Mouse (Mus musculus) myocyte (in vitro differentiated cells): ENCODE data around the gene Lsm4.

ENCODE experiments used
- CEBPB ChIP-seq: IDR thresholded peaks from 2 replicates; pipeline ENCODE4 v1.6.1; 2011; ENCODE audit warnings: mild to moderate bottlenecking, moderate library complexity; ENCODE audit not compliant: poor library complexity, insufficient read depth, severe bottlenecking
- MAX ChIP-seq: IDR thresholded peaks from one replicate; pipeline ENCODE4 v1.6.1; 2011; ENCODE audit warnings: low read depth, mild to moderate bottlenecking, control low read depth
- MYOD1 ChIP-seq, 3 experiments: IDR thresholded peaks; one replicate each; pipeline ENCODE4 v1.6.1; 2011; ENCODE audit warnings: control low read depth in 2 of 3, low read depth in 2 of 3, mild to moderate bottlenecking in 2 of 3, moderate library complexity in 1 of 3; ENCODE audit not compliant: insufficient read length in 2 of 3, control insufficient read depth in 1 of 3
- MYOG ChIP-seq, 3 experiments: IDR thresholded peaks; one replicate each; pipeline ENCODE4 v1.6.1; 2011; ENCODE audit warnings: control low read depth in 2 of 3, low read depth in 2 of 3, mild to moderate bottlenecking in 2 of 3; ENCODE audit not compliant: insufficient read length in 2 of 3, control insufficient read depth in 1 of 3, insufficient read depth in 1 of 3
- POLR2A ChIP-seq: IDR thresholded peaks from one replicate; pipeline ENCODE4 v1.6.1; 2011; ENCODE audit warnings: low read depth, mild to moderate bottlenecking, control low read depth, moderate library complexity; ENCODE audit not compliant: insufficient read length
- POLR2AphosphoS2 ChIP-seq: IDR thresholded peaks from one replicate; pipeline ENCODE4 v1.6.1; 2011; ENCODE audit warnings: low read depth, control low read depth; ENCODE audit not compliant: insufficient read length
- SRF ChIP-seq: IDR thresholded peaks from one replicate; pipeline ENCODE4 v1.6.1; 2011; ENCODE audit warnings: low read depth; ENCODE audit not compliant: control insufficient read depth, insufficient read length
- TCF12 ChIP-seq: IDR thresholded peaks from one replicate; pipeline ENCODE4 v1.6.1; 2011; ENCODE audit warnings: mild to moderate bottlenecking, control low read depth; ENCODE audit not compliant: poor library complexity, insufficient read depth, severe bottlenecking
- TCF3 ChIP-seq: IDR thresholded peaks from one replicate; pipeline ENCODE4 v1.6.1; 2011; ENCODE audit warnings: low read depth, control low read depth; ENCODE audit not compliant: insufficient read length
- USF1 ChIP-seq: IDR thresholded peaks from one replicate; pipeline ENCODE4 v1.6.1; 2011; ENCODE audit warnings: low read depth, mild to moderate bottlenecking, control low read depth, moderate library complexity

- TF ChIP-seq POLR2A (no peak), POLR2AphosphoS2 (no peak), TCF12 (no peak), CEBPB (no peak), MYOD1 (IDR thresholded peaks at IDR 0.05; ENCODE audit: control insufficient read depth in 1 of 3, insufficient read length in 2 of 3, low read depth in 2 of 3) (no peak), USF1 (no peak), TCF3 (no peak), MYOG (IDR thresholded peaks at IDR 0.05; ENCODE audit: control insufficient read depth in 1 of 3, insufficient read depth in 1 of 3, insufficient read length in 2 of 3, low read depth in 2 of 3) (no peak), MAX (no peak), SRF (no peak)
These were observed 15.1 kb downstream of the Lsm4 start for GRCm38 (mm10) chr8:70688136-70688535.
